Comparison of ENCODE assay signal across 33 mouse cellular contexts in genomic region chr5:36614124-36614523, GRCm38 (mm10). TPM values are rescaled to one million over a fixed set of nuclear protein-coding genes. Genes with fewer than 3 reads are reported as not detected.
A peak's percentile ranks its signal among the peaks of the same experiment; 100 is the strongest.
DNase-seq lines count a peak whose midpoint lies in the region; ATAC-seq and TF ChIP-seq lines count a peak whose summit lies in the region.
"Had no signal": no experiment of that assay in that cellular context is flagged by ENCODE, and none has a peak within 500 bp of the region (broad histone marks: within the 10 kb centered on the region; RNA-seq: fewer than 3 reads in every experiment).

No protein-coding gene starts in this region.

- H3K4me2 ChIP-seq in heart, embryonic 12.5 days, result no peak overlapping the region
- peak overlapping the region; percentile 44 for H3K4me2 ChIP-seq in liver, embryonic 13.5 days
- no peak overlapping the region for H3K4me2 ChIP-seq in forebrain, embryonic 13.5 days
- H3K4me2 ChIP-seq: embryonic facial prominence, embryonic 12.5 days; heart, embryonic 11.5 days; hindbrain, embryonic 14.5 days; limb, embryonic 15.5 days; lung, embryonic 15.5 days; neural tube, embryonic 12.5 days had no signal

- no peak overlapping the region for H3K4me3 ChIP-seq in heart, embryonic 12.5 days
- no peak overlapping the region for H3K4me3 ChIP-seq in bone marrow, adult 2 months (replicated peaks; ENCODE audit: control insufficient read depth, low read depth, low read length)
- H3K4me3 ChIP-seq in liver, embryonic 13.5 days (replicated peaks), result no peak overlapping the region
- no peak overlapping the region for H3K4me3 ChIP-seq in forebrain, embryonic 13.5 days
- H3K4me3 ChIP-seq: embryonic facial prominence, embryonic 12.5 days; layer of hippocampus, adult 2 months; left cerebral cortex, adult 2 months; limb, embryonic 10.5 days; limb, embryonic 15.5 days; lung, embryonic 15.5 days; midbrain, embryonic 10.5 days; myocyte; neural tube, embryonic 12.5 days had no signal

- no peak for TF ChIP-seq CTCF in bone marrow, adult 2 months (IDR thresholded peaks at IDR 0.05; ENCODE audit: control insufficient read depth, insufficient read depth, low read length)

- TF ChIP-seq POLR2A in bone marrow, adult 2 months (IDR thresholded peaks at IDR 0.05; ENCODE audit: borderline replicate concordance, control insufficient read depth, low read depth, low read length), result no peak

- no peaks in the 10 kb centered on the region for H3K27me3 ChIP-seq in heart, embryonic 12.5 days (replicated peaks)
- H3K27me3 ChIP-seq in liver, embryonic 13.5 days, result no peaks in the 10 kb centered on the region
- no peaks in the 10 kb centered on the region for H3K27me3 ChIP-seq in forebrain, embryonic 13.5 days
- H3K27me3 ChIP-seq: embryonic facial prominence, embryonic 12.5 days; limb, embryonic 15.5 days; lung, embryonic 15.5 days; neural tube, embryonic 12.5 days had no signal

- H3K4me1 ChIP-seq in heart, embryonic 12.5 days (replicated peaks), result peaks cover 2% of the 10 kb centered on the region
- no peaks in the 10 kb centered on the region for H3K4me1 ChIP-seq in bone marrow, adult 2 months (ENCODE audit: control insufficient read depth, insufficient read depth, low read length)
- H3K4me1 ChIP-seq in liver, embryonic 13.5 days (replicated peaks), result peaks cover 81% of the 10 kb centered on the region
- no peaks in the 10 kb centered on the region for H3K4me1 ChIP-seq in forebrain, embryonic 13.5 days
- H3K4me1 ChIP-seq: embryonic facial prominence, embryonic 12.5 days; limb, embryonic 10.5 days; lung, embryonic 15.5 days; midbrain, embryonic 10.5 days; neural tube, embryonic 12.5 days had no signal

- no peak overlapping the region for H3K9ac ChIP-seq in heart, embryonic 12.5 days
- H3K9ac ChIP-seq in liver, embryonic 13.5 days, result peak overlapping the region; percentile 34; the same call in 1 of the 2 replicates
- H3K9ac ChIP-seq in forebrain, embryonic 13.5 days, result no peak overlapping the region
- H3K9ac ChIP-seq: embryonic facial prominence, embryonic 12.5 days; forebrain, postnatal 0 days; hindbrain, embryonic 14.5 days; limb, embryonic 15.5 days; lung, embryonic 15.5 days; neural tube, embryonic 12.5 days had no signal

- DNase-seq in heart, adult 11 months, result no peak
- DNase-seq in liver, embryonic 13.5 days, result peak; percentile 52
- DNase-seq in yolk sac, embryonic 10.5 days (ENCODE audit: low spot score), result no peak
- no peak for DNase-seq in T-cell, adult 2 months (ENCODE audit: low spot score)
- DNase-seq: adrenal gland, postnatal 10 days; cerebellum, adult 9-10 months; cerebellum, postnatal 36 days; embryo, embryonic 11 days; forebrain, postnatal 0 days; gastrocnemius, postnatal 14 days; heart, adult 18-20 months; heart, postnatal 4 days; kidney, adult 11 months; right cerebral cortex, postnatal 4 days; thymus, postnatal 25 days had no signal

- 78% methylated on average over 4 of the region's 4 CpGs for WGBS in heart, embryonic 12.5 days
- WGBS in bone marrow, adult 2 months, result 84% methylated on average over 4 of the region's 4 CpGs
- WGBS in liver, embryonic 13.5 days (ENCODE audit: insufficient replicate concordance), result 69% methylated on average over 4 of the region's 4 CpGs
- 94% methylated on average over 4 of the region's 4 CpGs for WGBS in forebrain, embryonic 13.5 days

- 0 out of 2 replicates have a peak, but pooled peaks have one; percentile 29 for ATAC-seq in heart, embryonic 12.5 days (ENCODE audit: insufficient number of reproducible peaks, low FRiP score)
- ATAC-seq in erythroblast, adult 5-6 weeks (replicated peaks; ENCODE audit: low FRiP score, poor library complexity, severe bottlenecking), result peak; percentile 78
- ATAC-seq in liver, embryonic 13.5 days (ENCODE audit: low read depth), result peak; percentile 94
- no peak for ATAC-seq in forebrain, embryonic 13.5 days
- ATAC-seq: forebrain, postnatal 0 days; inflammation-experienced regulatory T-cells, adult 6 months; midbrain, embryonic 16.5 days had no signal

- no peaks in the 10 kb centered on the region for H3K9me3 ChIP-seq in heart, embryonic 12.5 days (replicated peaks)
- H3K9me3 ChIP-seq in liver, embryonic 13.5 days (replicated peaks), result no peaks in the 10 kb centered on the region
- no peaks in the 10 kb centered on the region for H3K9me3 ChIP-seq in forebrain, embryonic 13.5 days (replicated peaks)
- H3K9me3 ChIP-seq: embryonic facial prominence, embryonic 12.5 days; G1E; limb, embryonic 10.5 days; limb, embryonic 15.5 days; lung, embryonic 15.5 days; midbrain, embryonic 10.5 days; neural tube, embryonic 12.5 days had no signal

- no peak overlapping the region for H3K27ac ChIP-seq in heart, embryonic 12.5 days (ENCODE audit: poor library complexity, severe bottlenecking)
- H3K27ac ChIP-seq in bone marrow, adult 2 months (ENCODE audit: control insufficient read depth, insufficient read depth, low read depth, low read length, poor library complexity), result peak overlapping the region; percentile 31; the same call in 1 of the 2 replicates
- peak overlapping the region; percentile 76 for H3K27ac ChIP-seq in liver, embryonic 13.5 days
- H3K27ac ChIP-seq in forebrain, embryonic 13.5 days, result no peak overlapping the region
- H3K27ac ChIP-seq: embryonic facial prominence, embryonic 12.5 days; hindbrain, embryonic 14.5 days; layer of hippocampus, adult 2 months; left cerebral cortex, adult 2 months; limb, embryonic 10.5 days; limb, embryonic 15.5 days; lung, embryonic 15.5 days; midbrain, embryonic 10.5 days; neural tube, embryonic 12.5 days had no signal

- peaks cover 81% of the 10 kb centered on the region for H3K36me3 ChIP-seq in heart, embryonic 12.5 days
- H3K36me3 ChIP-seq in liver, embryonic 13.5 days, result peaks cover 95% of the 10 kb centered on the region
- peaks cover 86% of the 10 kb centered on the region for H3K36me3 ChIP-seq in forebrain, embryonic 13.5 days (ENCODE audit: poor library complexity, severe bottlenecking)

RNA-seq across cellular contexts. Expression of gene Tbc1d14, which starts 21.0 kb away (rescaled TPM):
- 20.0 and 22.3 TPM in 2 replicates for polyA plus RNA-seq in heart, embryonic 12.5 days (2016; fragmentation: Nextera tagmentation; extraction: Ambion mirVana)
- polyA plus RNA-seq in bone marrow, adult 2 months (2011; ENCODE audit: insufficient read depth, insufficient read length, low replicate concordance, missing spikeins), result 7.5 and 34.7 TPM in 2 replicates
- 8.1 and 15.9 TPM in 2 replicates for total RNA-seq in erythroblast, adult 5-6 weeks (2015; ENCODE audit: low replicate concordance)
- 11.3 and 12.1 TPM in 2 replicates for total RNA-seq in erythroblast, adult 5-6 weeks (2017; ENCODE audit: low replicate concordance)
- polyA plus RNA-seq in liver, embryonic 13.5 days (2015; fragmentation: Nextera tagmentation; extraction: Ambion mirVana), result 9.4 and 10.9 TPM in 2 replicates
- polyA plus RNA-seq in forebrain, embryonic 13.5 days (2015; fragmentation: Nextera tagmentation; extraction: Ambion mirVana), result 67.0 and 68.0 TPM in 2 replicates

Comparison
In these comparisons a context has a peak if more than half of its experiments do, and no peak if none do; other contexts are left out.
1. H3K27ac ChIP-seq: peak in bone marrow, adult 2 months (single experiment) and liver, embryonic 13.5 days (single experiment); none in heart, embryonic 12.5 days (single experiment) and forebrain, embryonic 13.5 days (single experiment).